Mouse (Mus musculus) liver, adult 2 months (tissue): ENCODE measurements around the gene Lbh. TPM values are rescaled to one million over a fixed set of nuclear protein-coding genes. Genes with fewer than 3 reads are reported as not detected.
A peak's percentile ranks its signal among the peaks of the same experiment; 100 is the strongest.

Experiments used
- DNase-seq: peaks from one replicate; pipeline ENCODE4 v3.0.0-alpha.2; 2011; ENCODE audit warnings: low read depth, low spot score; ENCODE audit errors: extremely low read depth
- H3K27ac ChIP-seq: fragments of 200-500 bp; replicated peaks from 2 replicates; pipeline ENCODE4 v1.5.1; 2012; ENCODE audit warnings: low read depth, mild to moderate bottlenecking, control low read depth, inconsistent platforms, low read length; ENCODE audit not compliant: insufficient read depth
- H3K27me3 ChIP-seq: fragments of 200-500 bp; 2 replicates; pipeline ENCODE4 v1.6.1; 2012; ENCODE audit warnings: mild to moderate bottlenecking, moderate library complexity, low read length, inconsistent platforms; ENCODE audit not compliant: control insufficient read depth, insufficient read depth
- H3K36me3 ChIP-seq: fragments of 200-500 bp; 2 replicates; pipeline ENCODE4 v1.6.1; 2012; ENCODE audit warnings: low read length, inconsistent platforms; ENCODE audit not compliant: control insufficient read depth, insufficient read depth
- H3K4me1 ChIP-seq: fragments of 200-500 bp; 2 replicates; pipeline ENCODE4 v1.6.1; 2011; ENCODE audit warnings: low read length; ENCODE audit not compliant: control insufficient read depth, insufficient read depth
- H3K4me3 ChIP-seq: fragments of 200-500 bp; 2 replicates; pipeline ENCODE4 v1.5.1; 2011; ENCODE audit warnings: low read depth, mild to moderate bottlenecking, control low read depth, low read length, moderate library complexity; ENCODE audit not compliant: insufficient read depth
- H3K79me2 ChIP-seq: fragments of 200-500 bp; 2 replicates; pipeline ENCODE4 v1.6.1; 2012; ENCODE audit warnings: inconsistent platforms, mild to moderate bottlenecking, low read length, moderate library complexity; ENCODE audit not compliant: control insufficient read depth, insufficient read depth
- H3K9ac ChIP-seq: fragments of 200-500 bp; 2 replicates; pipeline ENCODE4 v1.6.1; 2012; ENCODE audit warnings: low read depth, mild to moderate bottlenecking, control low read depth, inconsistent platforms, low read length
- CTCF ChIP-seq: fragments of 200-500 bp; IDR thresholded peaks from 2 replicates; pipeline ENCODE4 v1.5.1; 2011; ENCODE audit warnings: low read depth, low read length, control low read depth
- POLR2A ChIP-seq: fragments of 200-500 bp; IDR thresholded peaks from 2 replicates; pipeline ENCODE4 v1.6.1; 2011; ENCODE audit warnings: low read length, control low read depth; ENCODE audit not compliant: insufficient read depth; ENCODE audit errors: extremely low read depth
- WGBS: fragments of 180-500 bp; shearing (Covaris S2); methylation state at CpG from one replicate; pipeline ENCODE4 v1.1.7; 2018; 5-methylcytosine and 5-hydroxymethylcytosine counted together
- polyA plus RNA-seq: library from polyadenylated mRNA; depleted of rRNA; stranded (reverse); fragments of >200 nt; gene quantifications from 2 replicates; pipeline ENCODE4 v1.2.3, GENCODE M21; 2012
- total RNA-seq: library from RNA; depleted of rRNA; stranded (reverse); fragments of >200 nt; gene quantifications from 2 replicates; pipeline ENCODE4 v1.2.3, GENCODE M21; 2014

Lbh gene
- total and polyA plus RNA-seq, 2 experiments: 3.6 to 9.6 TPM

DNA sequence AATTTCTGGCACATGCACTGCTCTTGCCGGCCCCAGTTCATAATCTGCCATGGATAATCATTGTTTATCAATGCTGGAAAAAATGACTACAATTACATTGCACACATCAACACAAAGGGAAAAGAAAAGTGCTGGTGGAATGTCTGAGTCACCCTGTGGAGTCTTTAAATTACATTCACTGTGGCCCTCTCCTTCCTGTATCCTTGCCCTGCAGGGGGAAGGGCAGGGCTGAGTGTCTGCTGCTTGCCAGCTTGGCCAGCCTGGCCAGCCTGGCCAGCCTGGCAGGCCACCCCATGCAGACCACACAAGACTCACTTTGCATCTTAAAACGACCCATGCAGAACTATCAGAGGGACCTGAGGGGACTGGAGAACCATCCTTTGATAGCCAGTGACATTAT lies 37.4 kb downstream of the Lbh start:
- H3K4me1 ChIP-seq: 0 out of 2 replicates have a peak, but pooled peaks cover 2% of the 10 kb centered on the region
- no peaks in the 10 kb centered on the region for H3K36me3 ChIP-seq
- DNase-seq: no peak
- no peaks in the 10 kb centered on the region for H3K27me3 ChIP-seq
- H3K27ac ChIP-seq: no peak overlapping the region
- 54% methylated on average over 2 of the region's 2 CpGs for WGBS
- H3K4me3 ChIP-seq: no peak overlapping the region
- no peak overlapping the region for H3K9ac ChIP-seq
- TF ChIP-seq POLR2A (no peak), CTCF (no peak)
- H3K79me2 ChIP-seq: no peaks in the 10 kb centered on the region

DNA sequence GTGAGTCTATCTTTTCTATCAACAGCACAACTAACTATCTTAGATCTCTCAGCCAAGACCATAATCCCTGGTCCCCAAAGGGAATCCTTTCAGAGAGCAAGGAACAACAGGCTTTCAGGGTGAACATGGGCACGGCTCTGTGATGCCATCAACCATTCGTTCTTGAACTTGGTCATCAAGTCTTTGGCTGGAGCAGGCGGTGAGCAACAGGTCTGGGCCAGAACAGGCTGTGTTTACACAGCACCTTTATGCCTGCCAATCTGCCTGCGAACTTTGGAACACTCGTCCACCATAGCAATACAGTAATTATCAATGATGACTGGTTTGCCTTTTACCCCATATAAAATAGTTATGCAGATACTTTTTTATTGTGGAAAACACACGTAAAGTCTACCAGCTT lies 38.9 kb downstream of the Lbh start:
- TF ChIP-seq CTCF: no peak
- no peak for TF ChIP-seq POLR2A
- peak; percentile 93 for DNase-seq
- WGBS: 25% methylated on average over 6 of the region's 6 CpGs

GRCm38 (mm10) chr17:72958886-72959285 lies 40.8 kb downstream of the Lbh start:
- TF ChIP-seq CTCF (no peak), POLR2A (no peak)
- 83% methylated on average over 5 of the region's 5 CpGs for WGBS
- H3K27ac ChIP-seq: no peak overlapping the region

More for the DNA sequence above, 38.9 kb downstream of the Lbh start:
- Histone ChIP-seq H3K4me3 (no peak overlapping the region), H3K27ac (no peak overlapping the region), H3K4me1 (0 out of 2 replicates have a peak, but pooled peaks cover 2% of the 10 kb centered on the region), H3K27me3 (no peaks in the 10 kb centered on the region), H3K79me2 (no peaks in the 10 kb centered on the region), H3K9ac (no peak overlapping the region), H3K36me3 (no peaks in the 10 kb centered on the region)

GRCm38 (mm10) chr17:72959497-72960039 lies 41.5 kb downstream of the Lbh start:
- no peak for TF ChIP-seq CTCF
- TF ChIP-seq POLR2A: no peak
- no peak for DNase-seq
- no peak overlapping the region for H3K4me3 ChIP-seq
- no peak overlapping the region for H3K27ac ChIP-seq
- 76% methylated on average over 5 of the region's 5 CpGs for WGBS
- no peak overlapping the region for H3K9ac ChIP-seq
- H3K36me3 ChIP-seq: no peaks in the 10 kb centered on the region
- 0 out of 2 replicates have a peak, but pooled peaks cover 2% of the 10 kb centered on the region for H3K4me1 ChIP-seq
- H3K79me2 ChIP-seq: no peaks in the 10 kb centered on the region
- no peaks in the 10 kb centered on the region for H3K27me3 ChIP-seq

More at GRCm38 (mm10) chr17:72958886-72959285, 40.8 kb downstream of the Lbh start:
- Histone ChIP-seq H3K4me3 (no peak overlapping the region), H3K79me2 (no peaks in the 10 kb centered on the region), H3K4me1 (0 out of 2 replicates have a peak, but pooled peaks cover 2% of the 10 kb centered on the region), H3K9ac (no peak overlapping the region), H3K27me3 (no peaks in the 10 kb centered on the region), H3K36me3 (no peaks in the 10 kb centered on the region)
- no peak for DNase-seq

- Histone ChIP-seq H3K36me3 (no peaks in the 10 kb centered on the region), H3K27me3 (no peaks in the 10 kb centered on the region), H3K27ac (no peak overlapping the region), H3K9ac (no peak overlapping the region), H3K4me1 (0 out of 2 replicates have a peak, but pooled peaks cover 2% of the 10 kb centered on the region), H3K4me3 (no peak overlapping the region), H3K79me2 (no peaks in the 10 kb centered on the region)
- TF ChIP-seq CTCF (no peak), POLR2A (no peak)
- DNase-seq: no peak
- WGBS: 99% methylated on average over 4 of the region's 4 CpGs
Observed at GRCm38 (mm10) chr17:72960243-72960642, 42.1 kb downstream of the Lbh start.

- Histone ChIP-seq H3K4me3 (no peak overlapping the region), H3K4me1 (0 out of 2 replicates have a peak, but pooled peaks cover 2% of the 10 kb centered on the region), H3K79me2 (no peaks in the 10 kb centered on the region), H3K9ac (no peak overlapping the region), H3K27ac (no peak overlapping the region), H3K36me3 (no peaks in the 10 kb centered on the region), H3K27me3 (no peaks in the 10 kb centered on the region)
- 76% methylated on average over 2 of the region's 2 CpGs for WGBS
- DNase-seq: no peak
- TF ChIP-seq CTCF: no peak
- TF ChIP-seq POLR2A: no peak
Observed at GRCm38 (mm10) chr17:72960873-72961272, 42.8 kb downstream of the Lbh start.
